In the genomic region with DNA sequence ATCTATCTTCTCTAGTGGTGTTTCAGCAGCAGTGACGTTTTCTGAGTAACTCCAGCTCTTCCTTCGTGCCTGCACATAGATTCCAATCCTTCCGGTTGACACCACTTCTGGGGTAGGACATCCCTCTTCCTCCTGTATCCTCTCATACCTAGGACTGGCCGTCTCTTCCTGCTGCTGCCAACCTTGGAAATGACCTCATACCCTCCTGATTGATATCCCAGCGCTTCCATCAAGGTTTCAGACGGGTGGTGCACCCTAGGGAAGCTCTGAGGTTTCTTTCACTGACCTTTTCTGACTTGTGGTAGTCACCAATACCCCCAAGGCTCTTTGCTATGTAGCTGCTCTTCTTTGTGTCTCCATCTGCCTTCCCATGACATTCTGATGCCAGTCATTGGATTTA, we compare ENCODE assay signal across 28 mouse cellular contexts. TPM values are rescaled to one million over a fixed set of nuclear protein-coding genes. Genes with fewer than 3 reads are reported as not detected.
DNase-seq lines count a peak whose midpoint lies in the region; ATAC-seq and TF ChIP-seq lines count a peak whose summit lies in the region.
"Had no signal": no experiment of that assay in that cellular context is flagged by ENCODE, and none has a peak within 500 bp of the region (broad histone marks: within the 10 kb centered on the region; RNA-seq: fewer than 3 reads in every experiment).

No protein-coding gene starts in this region.

- DNase-seq in adrenal gland, adult 8-10 months, result peak; percentile 47
- no peak for DNase-seq in adrenal gland, postnatal 4 days (ENCODE audit: low spot score in 2 of 2)
- DNase-seq in adrenal gland, postnatal 14 days, result peak; percentile 54
- DNase-seq in right cerebral cortex, postnatal 10 days (ENCODE audit: low spot score in 2 of 2), result no peak
- DNase-seq: cerebellum, adult 18-20 months; cerebellum, adult 9-11 months; cerebellum, postnatal 25 days; forebrain, postnatal 0 days; gastrocnemius, adult 2 months; gastrocnemius, postnatal 14 days; heart, adult 18-20 months; heart, postnatal 14 days; heart, postnatal 4 days; kidney, adult 2 months had no signal

- peaks cover 50% of the 10 kb centered on the region for H3K4me1 ChIP-seq in bone marrow macrophage, adult 2 months (ENCODE audit: control insufficient read depth, insufficient read depth, low read length)
- H3K4me1 ChIP-seq: embryonic facial prominence, embryonic 12.5 days; embryonic facial prominence, embryonic 15.5 days; heart, embryonic 10.5 days; heart, embryonic 13.5 days; hindbrain, embryonic 15.5 days had no signal

- H3K4me3 ChIP-seq in bone marrow macrophage, adult 2 months (ENCODE audit: insufficient read depth, low read length), result no peak overlapping the region; the same call in 1 of the 2 replicates
- H3K4me3 ChIP-seq: embryonic facial prominence, embryonic 12.5 days; embryonic facial prominence, embryonic 15.5 days; gastrocnemius, adult 2 months; heart, embryonic 10.5 days; heart, embryonic 13.5 days; hindbrain, embryonic 15.5 days had no signal

- H3K27ac ChIP-seq in bone marrow macrophage, adult 2 months (ENCODE audit: insufficient read depth, low read depth, low read length), result peak overlapping the region; percentile 80
- H3K27ac ChIP-seq: embryonic facial prominence, embryonic 12.5 days; embryonic facial prominence, embryonic 15.5 days; gastrocnemius, adult 2 months; heart, embryonic 10.5 days; heart, embryonic 13.5 days; hindbrain, embryonic 15.5 days had no signal

- no peak for ATAC-seq in activated CD4-positive, CD25-positive, alpha-beta regulatory T cell, adult 4 months
- ATAC-seq: CD4-positive, CD25-positive, alpha-beta regulatory T cell, adult 4 months; forebrain, embryonic 14.5 days; forebrain, postnatal 0 days; intestine, postnatal 0 days had no signal

- TF ChIP-seq CTCF in bone marrow macrophage, adult 2 months (IDR thresholded peaks at IDR 0.05; ENCODE audit: low read depth, low read length), result no peak

- no peak for TF ChIP-seq POLR2A in bone marrow macrophage, adult 2 months (IDR thresholded peaks at IDR 0.05; ENCODE audit: borderline replicate concordance, low read depth, low read length)

RNA-seq across cellular contexts. Expression of a gene that starts 13.7 kb away (rescaled TPM):
- 1,000 to 10,000 TPM; 1,127 to 4,169 (median 2,179) TPM for total RNA-seq in adrenal gland, adult 8-10 months (2022)
- 100 to 1,000 TPM; 195 to 242 TPM for total RNA-seq in adrenal gland, postnatal 4 days (2021)
- 1,801 and 3,097 TPM in 2 replicates for total RNA-seq in adrenal gland, postnatal 14 days (2021)
- 0.46 TPM in 1 of 2 replicates, not detected in the other for polyA plus RNA-seq in bone marrow macrophage, adult 2 months (2012; ENCODE audit: insufficient read depth, insufficient read length, missing spikeins)
- polyA plus RNA-seq in activated CD4-positive, CD25-positive, alpha-beta regulatory T cell, adult 4 months (2017; shearing (Covaris generic)), result not detected
- total RNA-seq: common myeloid progenitor, adult 5-6 weeks; forebrain, postnatal 0 days; gastrocnemius, adult 2 months; gastrocnemius, postnatal 14 days; heart, adult 18-20 months; heart, postnatal 14 days; heart, postnatal 4 days; MEL had no signal
- polyA plus RNA-seq: embryonic facial prominence, embryonic 12.5 days; embryonic facial prominence, embryonic 15.5 days; forebrain, embryonic 11.5 days; forebrain, embryonic 14.5 days; heart, embryonic 13.5 days; hindbrain, embryonic 11.5 days had no signal

RNA-seq across cellular contexts. Expression of a gene that starts 14.4 kb away (rescaled TPM):
- total RNA-seq in adrenal gland, adult 8-10 months (2022), result 100 to 1,000 TPM; 150 to 228 (median 186) TPM
- 10 to 100 TPM; 80.9 to 92.1 TPM for total RNA-seq in adrenal gland, postnatal 4 days (2021)
- total RNA-seq in adrenal gland, postnatal 14 days (2021), result 105 and 111 TPM in 2 replicates
- 97.1 and 102 TPM in 2 replicates for polyA plus RNA-seq in bone marrow macrophage, adult 2 months (2012; ENCODE audit: insufficient read depth, insufficient read length, missing spikeins)
- 10 to 100 TPM; 45.4 to 45.5 TPM for polyA plus RNA-seq in activated CD4-positive, CD25-positive, alpha-beta regulatory T cell, adult 4 months (2017; shearing (Covaris generic))

RNA-seq across cellular contexts. Expression of a gene that starts 44.5 kb away (rescaled TPM):
- total RNA-seq in adrenal gland, adult 8-10 months (2022), result 100 to 1,000 TPM; 148 to 290 (median 206) TPM
- 10 to 100 TPM; 73.3 to 75.5 TPM for total RNA-seq in adrenal gland, postnatal 4 days (2021)
- 153 and 188 TPM in 2 replicates for total RNA-seq in adrenal gland, postnatal 14 days (2021)
- 98.3 and 111 TPM in 2 replicates for polyA plus RNA-seq in bone marrow macrophage, adult 2 months (2012; ENCODE audit: insufficient read depth, insufficient read length, missing spikeins)
- not detected for polyA plus RNA-seq in activated CD4-positive, CD25-positive, alpha-beta regulatory T cell, adult 4 months (2017; shearing (Covaris generic))
- total RNA-seq: common myeloid progenitor, adult 5-6 weeks; MEL had no signal
- polyA plus RNA-seq: CD4-positive, CD25-positive, alpha-beta regulatory T cell, adult 4 months had no signal

Comparison
In these comparisons a context has a peak if more than half of its experiments do, and no peak if none do; other contexts are left out.
1. DNase-seq: peak in adrenal gland, adult 8-10 months (single experiment) and adrenal gland, postnatal 14 days (single experiment); none in adrenal gland, postnatal 4 days (0 of 2) and right cerebral cortex, postnatal 10 days (0 of 2).